Mouse (Mus musculus) neural tube, embryonic 14.5 days (tissue): ENCODE data around the gene Syne3. TPM values are rescaled to one million over a fixed set of nuclear protein-coding genes. Genes with fewer than 3 reads are reported as not detected.

Experiments
- ATAC-seq: fragments of 200-750 bp; cut with Nextera tagmentation; 2 replicates; pipeline ENCODE4 v1.8.0; 2017; ENCODE audit warnings: low read depth, mild to moderate bottlenecking, moderate TSS enrichment, moderate library complexity
- H3K27ac ChIP-seq: fragments of 300-500 bp; sonication (generic); 2 replicates; pipeline ENCODE4 v1.5.1; 2014; ENCODE audit warnings: low read depth, mild to moderate bottlenecking, control low read depth, low read length, moderate library complexity, mixed read lengths
- H3K27me3 ChIP-seq: fragments of 300-500 bp; sonication (generic); 2 replicates; pipeline ENCODE4 v1.6.1; 2014; ENCODE audit warnings: low read length; ENCODE audit not compliant: control insufficient read depth, insufficient read depth
- H3K36me3 ChIP-seq: fragments of 300-500 bp; sonication (generic); 2 replicates; pipeline ENCODE4 v1.6.1; 2014; ENCODE audit warnings: low read length, mixed read lengths; ENCODE audit not compliant: control insufficient read depth, insufficient read depth
- H3K4me1 ChIP-seq: fragments of 300-500 bp; sonication (generic); 2 replicates; pipeline ENCODE4 v1.6.1; 2014; ENCODE audit warnings: low read length; ENCODE audit not compliant: control insufficient read depth, insufficient read depth
- H3K4me2 ChIP-seq: fragments of 300-500 bp; sonication (generic); 2 replicates; pipeline ENCODE4 v1.6.1; 2014; ENCODE audit warnings: mild to moderate bottlenecking, low read depth, low read length, control low read depth
- H3K4me3 ChIP-seq: fragments of 300-500 bp; sonication (generic); 2 replicates; pipeline ENCODE4 v1.5.1; 2014; ENCODE audit warnings: low read depth, low read length, control low read depth, mixed read lengths
- H3K9ac ChIP-seq: fragments of 300-500 bp; sonication (generic); replicated peaks from 2 replicates; pipeline ENCODE4 v1.6.1; 2014; ENCODE audit warnings: low read depth, mild to moderate bottlenecking, control low read depth, low read length, mixed read lengths
- H3K9me3 ChIP-seq: fragments of 300-500 bp; sonication (generic); 2 replicates; pipeline ENCODE4 v1.6.1; 2016; ENCODE audit warnings: low read length; ENCODE audit not compliant: control insufficient read depth
- WGBS: fragments of 180-500 bp; shearing (Covaris S2); extraction: QIAGEN DNeasy Blood & Tissue Kit; methylation state at CpG from one replicate; pipeline ENCODE4 v1.1.7; 2014; 5-methylcytosine and 5-hydroxymethylcytosine counted together
- polyA plus RNA-seq: library from polyadenylated mRNA; unstranded; fragments of >200 nt; fragmentation: Nextera tagmentation; extraction: Ambion mirVana; gene quantifications from 2 replicates; pipeline ENCODE4 v1.2.1, GENCODE M21; 2014

The Syne3 gene
- polyA plus RNA-seq, 1 experiment from 2014 or later: 0.23 TPM

DNA sequence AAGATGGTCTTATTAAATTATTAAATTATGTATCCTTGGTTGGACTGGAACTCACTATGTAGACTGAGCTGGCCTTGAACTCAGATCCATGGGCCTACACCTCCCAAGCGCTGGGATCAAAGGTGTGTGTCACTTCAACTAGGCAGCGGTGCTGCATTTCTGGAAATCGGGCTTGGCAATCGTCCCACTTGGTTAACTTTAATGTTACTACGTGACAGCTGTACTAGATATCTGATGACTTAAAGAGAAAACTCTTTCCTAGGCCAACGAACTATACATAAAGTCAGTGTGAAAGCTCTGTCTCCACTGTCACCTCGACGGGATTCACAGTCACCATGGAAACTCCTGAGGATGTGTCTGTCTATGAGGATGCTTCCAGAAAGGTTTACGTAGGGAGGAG is 20.3 kb upstream of the Syne3 start:
- ATAC-seq: no peak

DNA sequence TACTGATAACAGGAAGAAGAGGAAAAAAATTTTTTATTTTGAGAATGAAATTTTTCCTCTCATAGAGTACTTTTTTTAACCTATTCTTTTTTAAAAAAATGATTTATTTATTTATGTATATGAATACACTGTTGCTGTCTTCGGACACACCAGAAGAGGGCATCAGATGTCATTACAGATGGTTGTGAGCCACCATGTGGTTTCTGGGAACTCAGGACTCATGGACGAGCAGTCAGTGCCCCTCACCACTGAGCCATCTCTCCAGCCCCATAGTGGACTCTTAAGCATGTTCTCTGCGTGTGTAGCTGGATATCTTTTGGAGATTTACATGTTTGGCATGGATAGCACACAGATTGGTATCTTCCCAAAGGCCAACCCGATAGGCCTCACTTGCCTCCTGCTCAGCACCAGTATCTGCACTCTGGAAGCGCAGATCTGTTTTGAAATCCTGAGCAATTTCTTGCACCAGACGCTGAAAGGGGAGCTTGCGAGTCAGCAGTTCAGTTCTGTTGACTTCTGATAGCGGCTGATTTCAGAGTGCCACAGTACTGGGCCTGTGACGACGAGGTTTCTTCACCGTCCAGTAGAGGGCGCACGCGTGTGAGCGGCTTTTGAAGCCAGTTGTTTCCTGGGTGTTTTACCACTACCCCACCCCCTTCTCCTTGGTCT is 17.8 kb upstream of the Syne3 start:
- no peak for ATAC-seq
- Histone ChIP-seq H3K9ac (no peak overlapping the region), H3K4me1 (peaks cover 10% of the 10 kb centered on the region), H3K4me2 (no peak overlapping the region), H3K36me3 (peaks cover 4% of the 10 kb centered on the region; the same call in 1 of the 2 replicates), H3K4me3 (no peak overlapping the region), H3K9me3 (no peaks in the 10 kb centered on the region), H3K27ac (no peak overlapping the region), H3K27me3 (no peaks in the 10 kb centered on the region)
- 37% methylated on average over 15 of the region's 15 CpGs for WGBS

More for the DNA sequence above, 20.3 kb upstream of the Syne3 start:
- Histone ChIP-seq H3K36me3 (peaks cover 4% of the 10 kb centered on the region; the same call in 1 of the 2 replicates), H3K4me2 (no peak overlapping the region), H3K4me1 (peaks cover 24% of the 10 kb centered on the region), H3K9ac (no peak overlapping the region), H3K9me3 (no peaks in the 10 kb centered on the region), H3K27ac (no peak overlapping the region), H3K4me3 (no peak overlapping the region), H3K27me3 (no peaks in the 10 kb centered on the region)
- 87% methylated on average over 9 of the region's 9 CpGs for WGBS

DNA sequence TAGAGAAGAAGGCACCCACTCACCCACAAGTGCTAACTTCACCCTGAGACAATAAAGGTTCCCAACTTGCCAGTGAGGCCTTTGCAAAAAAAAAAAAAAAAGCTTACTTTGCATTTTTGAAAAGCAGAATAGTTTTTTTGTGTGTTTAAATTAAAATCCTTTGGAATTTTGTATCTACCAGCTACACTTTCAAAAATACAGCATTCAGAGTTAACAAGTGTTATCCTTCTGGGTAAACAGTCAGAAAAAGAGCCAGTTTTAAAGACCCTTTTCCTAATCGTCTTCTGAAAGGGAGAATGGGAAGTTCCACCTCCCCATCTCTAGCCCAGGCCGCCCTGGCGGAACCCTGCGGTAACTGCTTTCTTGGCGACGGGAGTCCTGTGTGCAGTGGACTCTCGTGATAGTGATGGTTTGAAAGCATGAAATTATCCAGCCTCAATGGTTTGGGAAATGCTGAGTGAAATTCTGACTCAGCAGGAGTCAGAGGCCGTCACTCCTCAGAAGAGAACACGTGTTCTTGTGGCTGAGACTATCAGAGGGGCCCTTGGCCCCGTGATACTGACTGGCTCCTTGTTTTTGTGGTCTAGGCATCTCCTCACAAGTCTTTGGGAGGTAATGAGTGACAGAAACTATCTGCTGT is 16.5 kb upstream of the Syne3 start:
- WGBS: 63% methylated on average over 10 of the region's 10 CpGs
- Histone ChIP-seq H3K36me3 (peaks cover 4% of the 10 kb centered on the region; the same call in 1 of the 2 replicates), H3K4me2 (no peak overlapping the region), H3K27ac (no peak overlapping the region), H3K27me3 (no peaks in the 10 kb centered on the region), H3K4me3 (no peak overlapping the region), H3K9ac (no peak overlapping the region), H3K9me3 (no peaks in the 10 kb centered on the region), H3K4me1 (peaks cover 6% of the 10 kb centered on the region)
- no peak for ATAC-seq

DNA sequence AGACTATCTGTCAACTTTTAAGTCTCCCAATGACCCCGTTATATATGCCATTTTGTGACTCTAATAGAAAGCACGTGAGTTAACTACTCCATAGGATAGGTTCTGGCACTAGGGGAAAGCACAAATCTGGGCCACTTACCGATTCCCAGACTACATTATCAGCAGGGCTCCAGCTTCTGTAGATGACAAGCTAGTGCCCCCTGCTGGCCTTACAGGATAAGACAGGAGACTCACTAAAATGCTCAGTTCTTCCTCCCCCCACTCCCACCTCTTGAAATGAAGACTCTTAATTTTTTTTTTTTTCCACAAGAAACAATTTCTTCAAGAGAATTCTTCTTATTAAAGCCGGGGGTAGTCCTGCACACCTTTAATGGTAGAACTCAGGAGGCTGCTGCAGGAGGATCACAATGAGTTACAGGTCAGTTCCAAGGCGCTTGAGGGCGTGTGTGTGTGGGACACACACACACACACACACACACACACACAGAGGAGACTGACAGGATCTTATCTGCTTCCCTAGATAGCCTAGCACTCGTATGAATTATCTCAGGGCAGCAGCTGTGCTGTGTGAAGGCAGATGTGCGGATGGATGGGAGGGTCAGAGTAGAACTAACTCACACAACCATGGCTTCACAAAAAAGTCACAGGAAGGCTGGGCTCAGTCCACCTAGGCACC is 15.8 kb upstream of the Syne3 start:
- no peak overlapping the region for H3K9ac ChIP-seq
- no peak overlapping the region for H3K27ac ChIP-seq
- H3K4me2 ChIP-seq: no peak overlapping the region
- H3K36me3 ChIP-seq: peaks cover 4% of the 10 kb centered on the region; the same call in 1 of the 2 replicates
- H3K4me1 ChIP-seq: no peaks in the 10 kb centered on the region; the same call in 1 of the 2 replicates
- no peaks in the 10 kb centered on the region for H3K27me3 ChIP-seq
- WGBS: 59% methylated on average over 8 of the region's 8 CpGs
- H3K9me3 ChIP-seq: no peaks in the 10 kb centered on the region
- no peak for ATAC-seq
- H3K4me3 ChIP-seq: no peak overlapping the region

DNA sequence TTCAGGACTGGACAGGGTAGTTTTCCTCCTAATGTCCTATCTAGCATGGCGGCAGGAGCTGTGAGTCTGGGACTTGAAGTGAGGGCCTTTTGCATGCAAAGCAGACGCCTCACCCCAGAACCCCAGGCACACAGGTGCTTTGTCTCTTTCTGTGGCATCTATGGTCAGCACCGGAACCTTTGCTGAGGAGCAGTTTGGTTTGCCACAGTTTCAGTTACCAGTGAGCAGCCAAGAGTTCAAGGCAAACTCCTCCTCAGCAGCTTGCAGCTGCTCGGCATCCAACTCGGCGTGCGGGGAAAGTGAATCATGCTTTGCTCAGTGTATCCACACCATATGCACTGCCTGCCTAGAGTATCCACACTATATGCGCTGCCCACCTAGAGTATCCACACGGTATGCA is 13.2 kb upstream of the Syne3 start:
- Histone ChIP-seq H3K4me1 (no peaks in the 10 kb centered on the region), H3K9ac (no peak overlapping the region), H3K36me3 (no peaks in the 10 kb centered on the region), H3K4me3 (no peak overlapping the region), H3K27ac (no peak overlapping the region), H3K9me3 (no peaks in the 10 kb centered on the region), H3K4me2 (no peak overlapping the region), H3K27me3 (no peaks in the 10 kb centered on the region)
- ATAC-seq: no peak
- 97% methylated on average over 9 of the region's 9 CpGs for WGBS

DNA sequence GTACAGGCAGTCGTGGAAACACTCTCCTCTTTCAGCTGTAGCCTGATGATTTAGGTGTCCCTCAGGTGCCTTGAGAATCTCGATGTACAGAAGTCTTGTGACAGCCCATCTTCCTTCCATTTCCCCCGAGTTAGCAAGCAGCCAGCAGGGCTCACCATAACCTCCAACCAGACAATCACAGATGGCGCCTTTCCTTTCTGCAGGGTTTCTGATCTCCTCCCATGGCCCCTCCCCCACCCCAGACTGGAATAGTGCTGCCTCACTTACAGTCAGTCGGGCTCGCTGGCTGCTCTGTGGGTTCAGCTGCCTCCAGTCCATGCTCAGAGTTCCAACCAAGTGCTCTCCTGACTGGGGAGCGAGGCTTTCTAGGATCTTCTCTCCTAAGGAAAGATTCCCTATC is 12.5 kb upstream of the Syne3 start:
- Histone ChIP-seq H3K9me3 (no peaks in the 10 kb centered on the region), H3K4me2 (no peak overlapping the region), H3K27ac (no peak overlapping the region), H3K36me3 (no peaks in the 10 kb centered on the region), H3K27me3 (no peaks in the 10 kb centered on the region), H3K9ac (no peak overlapping the region), H3K4me1 (no peaks in the 10 kb centered on the region), H3K4me3 (no peak overlapping the region)
- ATAC-seq: no peak
- 47% methylated on average over 7 of the region's 7 CpGs for WGBS

DNA sequence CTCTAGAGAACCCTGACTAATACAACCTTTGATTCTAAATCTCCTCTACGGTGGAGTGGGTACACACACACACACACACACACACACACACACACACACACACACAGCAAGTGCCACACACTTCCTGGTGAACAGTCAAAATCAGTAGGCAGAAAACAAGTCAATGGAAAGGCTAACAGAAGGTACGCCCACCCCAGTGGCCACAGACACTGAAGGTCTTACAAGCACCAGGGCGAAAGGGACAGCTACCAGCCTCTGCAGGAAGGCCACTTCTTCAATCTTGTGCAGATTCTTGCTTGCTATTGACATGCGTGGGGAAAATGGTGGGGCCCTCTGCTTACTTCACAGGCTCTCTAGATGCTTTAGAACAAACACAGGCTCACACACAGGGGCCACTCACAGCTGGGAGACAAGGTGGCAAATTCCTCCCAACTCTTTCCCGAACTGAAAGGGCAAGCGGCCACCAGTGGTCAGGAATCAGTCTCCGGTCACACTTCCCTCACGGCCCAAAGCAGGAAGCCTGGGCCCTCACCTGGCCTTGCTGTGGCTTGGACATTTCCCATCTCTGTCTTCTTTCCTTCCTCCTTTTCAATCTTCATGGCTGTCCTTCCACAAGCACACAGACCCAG is 11.9 kb upstream of the Syne3 start:
- no peaks in the 10 kb centered on the region for H3K4me1 ChIP-seq
- no peak overlapping the region for H3K4me3 ChIP-seq
- no peak overlapping the region for H3K27ac ChIP-seq
- H3K36me3 ChIP-seq: no peaks in the 10 kb centered on the region
- H3K27me3 ChIP-seq: no peaks in the 10 kb centered on the region
- 85% methylated on average over 8 of the region's 8 CpGs for WGBS
- H3K9me3 ChIP-seq: no peaks in the 10 kb centered on the region
- ATAC-seq: no peak
- no peak overlapping the region for H3K9ac ChIP-seq
- H3K4me2 ChIP-seq: no peak overlapping the region

DNA sequence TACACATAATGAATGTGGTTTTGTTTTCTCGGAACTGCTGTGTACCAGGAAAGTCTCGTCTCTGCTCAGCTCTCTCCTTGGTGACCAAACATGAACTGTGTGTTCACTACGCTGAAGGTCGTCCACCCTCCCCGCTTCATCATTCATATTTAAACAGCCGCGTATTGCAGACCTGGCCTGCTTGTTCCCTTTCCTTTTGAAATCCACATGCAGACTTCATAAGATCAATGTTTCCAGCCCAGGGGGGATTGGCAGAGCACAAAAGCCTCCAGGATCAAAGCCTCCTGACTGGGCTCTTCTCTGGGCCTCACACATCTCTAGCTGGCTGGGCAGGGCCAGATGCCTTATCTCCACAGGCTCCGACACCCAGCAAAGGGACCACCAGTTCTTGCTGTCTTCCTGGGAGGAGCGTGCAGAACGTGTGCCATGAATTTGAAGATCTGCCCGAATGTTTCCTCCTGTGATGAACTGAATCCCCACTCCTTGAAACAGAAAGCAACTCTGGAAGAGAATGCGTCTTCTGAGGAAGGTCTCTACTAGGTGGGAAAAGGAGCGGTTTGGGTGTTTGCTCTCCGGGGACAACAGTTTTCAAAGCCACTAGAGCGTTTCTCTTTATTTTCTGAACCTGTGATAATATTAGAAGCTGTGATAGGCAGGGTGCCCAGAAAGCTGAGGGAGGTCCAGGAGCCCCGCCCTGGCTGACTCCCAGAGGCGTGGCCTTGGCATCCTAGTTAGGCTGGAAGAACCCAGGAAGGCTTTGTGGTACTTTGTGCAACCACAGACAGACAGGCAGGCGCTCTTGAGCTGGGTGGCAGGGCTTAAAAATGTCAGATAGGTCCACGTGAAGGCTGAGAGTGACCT is 10.0 kb upstream of the Syne3 start:
- H3K4me2 ChIP-seq: no peak overlapping the region
- no peak for ATAC-seq

More for the DNA sequence above, 10.0 kb upstream of the Syne3 start:
- Histone ChIP-seq H3K9me3 (no peaks in the 10 kb centered on the region), H3K27me3 (no peaks in the 10 kb centered on the region), H3K36me3 (no peaks in the 10 kb centered on the region), H3K27ac (no peak overlapping the region), H3K4me3 (no peak overlapping the region), H3K9ac (no peak overlapping the region), H3K4me1 (no peaks in the 10 kb centered on the region)
- WGBS: 63% methylated on average over 19 of the region's 19 CpGs
